Mouse (Mus musculus) ES-E14 (cell line): ENCODE measurements around the gene Zbed4. TPM values are rescaled to one million over a fixed set of nuclear protein-coding genes. Genes with fewer than 3 reads are reported as not detected.

ENCODE experiments used
- DNase-seq: peaks from one replicate; pipeline ENCODE4 v3.0.0-alpha.2; 2013; ENCODE audit warnings: low read depth, low spot score
- H3K27ac ChIP-seq: 2 replicates; pipeline ENCODE4 v1.5.1; 2012; ENCODE audit warnings: low read depth, mild to moderate bottlenecking, low read length, moderate library complexity, mixed read lengths; ENCODE audit not compliant: poor library complexity, insufficient read depth, severe bottlenecking
- H3K36me3 ChIP-seq: 2 replicates; pipeline ENCODE4 v1.6.1; 2012; ENCODE audit warnings: mild to moderate bottlenecking, low read length, moderate library complexity, mixed read lengths; ENCODE audit not compliant: control insufficient read depth, poor library complexity, insufficient read depth, severe bottlenecking
- H3K4me1 ChIP-seq, 2 experiments: fragments of 150-350 bp in 1 of 2; sonication (generic) in 1 of 2; 2 replicates each; pipeline ENCODE4 v1.6.1; 2012; ENCODE audit warnings: low read length in 2 of 2, mild to moderate bottlenecking in 1 of 2, mixed read lengths in 1 of 2; ENCODE audit not compliant: control insufficient read depth in 2 of 2, insufficient read depth in 2 of 2, poor library complexity in 1 of 2
- H3K4me3 ChIP-seq, 2 experiments: fragments of 150-350 bp in 1 of 2; sonication (generic) in 1 of 2; 2 replicates each; pipeline ENCODE4 v1.5.1; 2012; ENCODE audit warnings: low read length in 2 of 2, low read depth in 1 of 2, mild to moderate bottlenecking in 1 of 2, mixed read lengths in 1 of 2; ENCODE audit not compliant: insufficient read depth in 1 of 2, poor library complexity in 1 of 2, severe bottlenecking in 1 of 2
- H3K9ac ChIP-seq: 2 replicates; pipeline ENCODE4 v1.6.1; 2012; ENCODE audit warnings: low read depth, mild to moderate bottlenecking, low read length, mixed read lengths; ENCODE audit not compliant: poor library complexity, insufficient read depth, severe bottlenecking
- H3K9me3 ChIP-seq: fragments of 150-350 bp; sonication (generic); 2 replicates; pipeline ENCODE4 v1.6.1; 2012; ENCODE audit warnings: low read depth, mild to moderate bottlenecking, low read length; ENCODE audit not compliant: control insufficient read depth, insufficient read depth
- CHD2 ChIP-seq: IDR thresholded peaks from 2 replicates; pipeline ENCODE4 v1.6.1; 2014; ENCODE audit warnings: mild to moderate bottlenecking, low read depth, low read length, inconsistent platforms
- HCFC1 ChIP-seq: IDR thresholded peaks from 2 replicates; pipeline ENCODE4 v1.6.1; 2012; ENCODE audit warnings: low read length, inconsistent platforms, borderline replicate concordance; ENCODE audit not compliant: insufficient read depth
- MAFK ChIP-seq: IDR thresholded peaks from 2 replicates; pipeline ENCODE4 v1.6.1; 2014; ENCODE audit warnings: mild to moderate bottlenecking, low read depth, low read length, inconsistent platforms; ENCODE audit not compliant: insufficient read depth
- ZC3H11A ChIP-seq: IDR thresholded peaks from 2 replicates; pipeline ENCODE4 v1.6.1; 2012; ENCODE audit warnings: low read depth, mild to moderate bottlenecking, inconsistent platforms, low read length, borderline replicate concordance
- ZNF384 ChIP-seq: IDR thresholded peaks from 2 replicates; pipeline ENCODE4 v1.6.1; 2012; ENCODE audit warnings: low read depth, low read length, inconsistent platforms
- in situ Hi-C, 2 experiments: fragments of 600-800 bp; cut with MboI; formaldehyde crosslinking; loops; one replicate each; pipeline ENCODE4 v1.15.1; 2025; ENCODE audit warnings: low sequenced_read_pairs in 2 of 2, inconsistent platforms in 1 of 2; ENCODE audit not compliant: unreplicated experiment in 2 of 2
- total RNA-seq: library from RNA; depleted of rRNA; stranded (reverse); fragments of 300-350 nt; gene quantifications from 2 replicates; pipeline ENCODE4 v1.2.3, GENCODE M21; 2012

Zbed4 gene
- total RNA-seq, 1 experiment, result 43.6 TPM

DNA sequence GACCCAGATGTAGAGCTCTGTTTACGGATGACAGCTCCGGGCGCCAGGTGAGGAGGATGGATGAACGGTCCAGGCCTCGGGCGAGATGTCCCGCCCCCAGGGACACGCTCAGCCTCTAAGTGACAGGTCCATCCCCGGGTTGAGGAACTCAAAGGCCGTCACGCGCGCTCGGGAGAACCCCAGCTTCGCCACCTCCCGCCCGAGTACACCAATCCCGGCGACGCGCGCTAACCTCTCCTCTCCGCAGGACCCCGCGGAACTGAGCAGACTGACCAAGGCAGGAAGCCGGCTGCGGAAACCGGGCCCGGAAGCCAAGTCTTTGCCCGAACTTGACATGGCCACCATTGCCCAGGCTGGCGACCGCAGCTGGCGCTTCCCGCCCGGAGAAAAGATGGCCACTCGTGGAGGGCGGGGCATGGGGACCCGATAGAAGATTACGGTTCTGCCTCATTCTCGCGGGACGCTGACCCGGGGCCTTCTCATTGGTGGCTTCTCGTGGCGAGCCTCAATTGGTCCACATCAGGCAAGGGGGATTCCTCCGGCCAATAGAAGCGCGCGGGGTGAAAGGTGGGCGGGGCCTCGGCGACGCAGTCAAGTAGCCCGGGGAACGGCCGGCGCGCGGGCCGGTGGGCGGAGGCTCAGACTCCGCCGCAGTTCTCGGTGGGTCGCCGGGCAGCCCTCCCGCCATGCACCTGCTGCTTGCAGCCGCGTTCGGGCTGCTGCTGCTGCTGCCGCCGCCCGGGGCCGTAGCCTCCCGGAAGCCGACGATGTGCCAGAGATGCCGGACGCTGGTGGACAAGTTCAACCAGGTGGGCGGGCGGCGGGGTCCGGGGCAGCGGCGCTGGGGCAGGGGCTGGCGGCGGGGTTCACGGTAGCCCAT lies 67.8 kb downstream of the Zbed4 start, which contains the start of the genes Alg12 and Creld2:
Gene Alg12 (minus strand): TSS at position 293 of the 880 bp plus-strand sequence.
Gene Creld2 (plus strand): TSS at position 621 of the 880 bp plus-strand sequence.
- no peak within 1 kb of the TSS for H3K27ac ChIP-seq
- peaks cover 28% of the 10 kb centered on the region for H3K36me3 ChIP-seq
- H3K9ac ChIP-seq, result peak within 1 kb of the TSS; percentile 90
- peak; percentile 99 for DNase-seq
- H3K4me3 ChIP-seq, result peak within 1 kb of the TSS; percentile 87 to 93
- in situ Hi-C loops, result no loop called here
- no peaks in the 10 kb centered on the region; a peak in 1 of 4 replicates for H3K4me1 ChIP-seq
- no peaks in the 10 kb centered on the region for H3K9me3 ChIP-seq
- TF ChIP-seq CHD2 (peak; percentile 99), MAFK (no peak), ZC3H11A (no peak), ZNF384 (no peak), HCFC1 (peak; percentile 94)

DNA sequence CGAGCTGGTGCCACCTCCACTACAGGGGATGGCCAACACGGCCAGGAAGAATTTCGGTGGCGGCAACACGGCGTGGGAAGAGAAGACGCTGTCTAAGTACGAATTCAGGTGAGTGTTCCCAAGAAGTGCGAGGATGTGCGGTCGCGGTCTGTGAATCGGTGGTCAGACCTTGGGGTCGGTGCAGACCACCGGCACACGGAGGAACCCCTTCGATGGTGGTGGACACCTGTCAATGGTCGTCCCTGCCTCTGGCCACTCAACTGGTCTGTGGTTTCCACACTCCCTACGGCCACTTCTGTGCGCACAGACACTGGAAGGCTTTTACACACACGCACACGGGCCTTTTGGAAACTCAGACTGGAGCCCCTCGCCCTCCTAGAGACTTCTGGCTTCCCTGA lies 68.4 kb downstream of the Zbed4 start:
- Histone ChIP-seq H3K4me3 (peak overlapping the region; percentile 83 to 93), H3K9me3 (no peaks in the 10 kb centered on the region), H3K27ac (no peak overlapping the region), H3K4me1 (no peaks in the 10 kb centered on the region), H3K9ac (peak overlapping the region; percentile 90), H3K36me3 (peaks cover 35% of the 10 kb centered on the region)
- DNase-seq, result no peak
- TF ChIP-seq ZC3H11A (no peak), CHD2 (no peak), MAFK (no peak), ZNF384 (no peak), HCFC1 (no peak)
- in situ Hi-C loops, result loop anchor here in 1 of 2 experiments (10.0 kb wide), 1 partner anchor 105 kb away; no protein-coding TSS in a partner anchor

DNA sequence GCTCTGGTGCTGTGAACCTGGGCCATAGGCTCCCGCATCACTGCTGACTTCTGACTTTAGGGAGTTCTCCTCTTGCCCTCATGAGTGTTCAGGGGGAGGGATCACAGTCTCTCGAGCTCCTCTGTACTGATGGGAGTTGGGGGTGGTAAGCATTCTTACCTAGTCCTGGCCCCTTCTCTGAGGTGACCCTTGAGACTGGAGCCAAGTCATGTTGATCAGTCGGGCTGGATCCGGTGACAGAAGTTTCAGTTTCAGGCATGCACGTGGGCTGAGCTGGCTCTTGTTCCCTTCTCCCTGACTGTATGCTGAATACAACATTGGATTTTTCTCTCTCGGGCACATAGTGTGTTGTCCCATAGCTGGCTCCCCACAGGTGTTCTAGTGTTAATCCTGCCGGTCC lies 69.9 kb downstream of the Zbed4 start:
- TF ChIP-seq ZNF384, result no peak
- TF ChIP-seq ZC3H11A, result no peak
- TF ChIP-seq HCFC1, result no peak
- TF ChIP-seq CHD2, result no peak
- TF ChIP-seq MAFK, result no peak
- H3K4me3 ChIP-seq, result no peak overlapping the region
- DNase-seq, result no peak
- H3K4me1 ChIP-seq, result no peaks in the 10 kb centered on the region
- H3K27ac ChIP-seq, result no peak overlapping the region
- in situ Hi-C loops, result loop anchor here in 1 of 2 experiments (10.0 kb wide), 1 partner anchor 103 kb away; no protein-coding TSS in a partner anchor
- no peak overlapping the region for H3K9ac ChIP-seq
- peaks cover 36% of the 10 kb centered on the region for H3K36me3 ChIP-seq
- H3K9me3 ChIP-seq, result no peaks in the 10 kb centered on the region

DNA sequence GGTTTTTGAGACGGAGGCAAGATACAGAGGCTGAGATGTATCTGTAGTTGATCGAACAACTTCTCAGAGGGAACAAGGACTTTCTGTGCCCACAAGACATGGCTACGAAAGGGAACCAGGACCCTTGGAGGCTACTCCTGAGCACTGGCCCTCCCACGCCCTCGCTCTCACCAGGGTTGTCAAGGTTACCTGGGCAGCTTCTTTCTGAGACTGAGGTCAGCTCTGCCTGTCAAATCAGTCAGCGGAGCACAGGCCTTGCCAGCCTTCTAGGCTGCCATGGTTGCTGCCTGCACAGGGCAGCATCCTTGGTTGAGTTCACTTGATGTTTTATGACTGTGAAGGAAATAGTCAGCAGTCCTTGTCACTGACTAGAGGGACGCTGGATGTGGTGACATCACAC lies 71.1 kb downstream of the Zbed4 start:
- in situ Hi-C loops, result loop anchor here in 1 of 2 experiments (10.0 kb wide), 1 partner anchor 102 kb away; no protein-coding TSS in a partner anchor
- DNase-seq, result no peak
- TF ChIP-seq MAFK (no peak), ZC3H11A (no peak), HCFC1 (no peak), ZNF384 (no peak), CHD2 (no peak)
- Histone ChIP-seq H3K27ac (no peak overlapping the region), H3K4me1 (no peaks in the 10 kb centered on the region), H3K36me3 (peaks cover 40% of the 10 kb centered on the region), H3K9me3 (no peaks in the 10 kb centered on the region), H3K4me3 (no peak overlapping the region), H3K9ac (no peak overlapping the region)
